Mouse (Mus musculus) G1E (cell line): ENCODE results near the gene Palm3.

ENCODE experiments used
- CTCF ChIP-seq: IDR thresholded peaks from 2 replicates; pipeline ENCODE4 v1.5.1; 2012; ENCODE audit warnings: low read depth, low read length, inconsistent platforms, mixed read lengths
- GATA1 ChIP-seq: IDR thresholded peaks from 2 replicates; pipeline ENCODE4 v1.6.1; 2012; ENCODE audit warnings: borderline replicate concordance, low read length, inconsistent platforms, mixed read lengths
- GATA2 ChIP-seq: IDR thresholded peaks from 2 replicates; pipeline ENCODE4 v1.6.1; 2012; ENCODE audit warnings: low read depth, low read length, inconsistent platforms, borderline replicate concordance
- POLR2AphosphoS5 ChIP-seq: IDR thresholded peaks from 2 replicates; pipeline ENCODE4 v1.6.1; 2012; ENCODE audit warnings: low read depth, low read length, inconsistent platforms; ENCODE audit not compliant: insufficient replicate concordance
- TAL1 ChIP-seq: conservative IDR thresholded peaks from 2 replicates; pipeline ENCODE4 v1.6.1; 2012; ENCODE audit warnings: low read depth, low read length, inconsistent platforms, mixed read lengths

GRCm38 (mm10) chr8:83992488-83992887 is 28.8 kb upstream of the Palm3 start:
- TF ChIP-seq GATA2: no peak
- TF ChIP-seq GATA1: no peak
- TF ChIP-seq CTCF: no peak
- TF ChIP-seq POLR2AphosphoS5: no peak
- no peak for TF ChIP-seq TAL1
